Mouse (Mus musculus): ENCODE data around the gene 4931422A03Rik.

GRCm38 (mm10) chr2:103926586-103927113, 101.5 kb downstream of the 4931422A03Rik start:
- TF ChIP-seq POLR2A (IDR thresholded peaks at IDR 0.05; ENCODE audit: insufficient read depth, low read length) (no peak), CTCF (IDR thresholded peaks at IDR 0.05; ENCODE audit: low read depth, low read length) (no peak), EP300 (IDR thresholded peaks at IDR 0.05; ENCODE audit: insufficient read depth, low read depth, low read length) (no peak)
